Mouse (Mus musculus) spleen, adult 2 months (tissue): Measurements from ENCODE around the gene Cped1.

Experiments used
- CTCF ChIP-seq: fragments of 200-500 bp; IDR thresholded peaks from 2 replicates; pipeline ENCODE4 v1.5.1; 2011; ENCODE audit warnings: mild to moderate bottlenecking, inconsistent platforms; ENCODE audit not compliant: insufficient read depth, insufficient read length, insufficient replicate concordance; ENCODE audit errors: extremely low read depth
- POLR2A ChIP-seq: fragments of 200-500 bp; IDR thresholded peaks from 2 replicates; pipeline ENCODE4 v1.6.1; 2011; ENCODE audit warnings: low read depth, low read length, inconsistent platforms

DNA sequence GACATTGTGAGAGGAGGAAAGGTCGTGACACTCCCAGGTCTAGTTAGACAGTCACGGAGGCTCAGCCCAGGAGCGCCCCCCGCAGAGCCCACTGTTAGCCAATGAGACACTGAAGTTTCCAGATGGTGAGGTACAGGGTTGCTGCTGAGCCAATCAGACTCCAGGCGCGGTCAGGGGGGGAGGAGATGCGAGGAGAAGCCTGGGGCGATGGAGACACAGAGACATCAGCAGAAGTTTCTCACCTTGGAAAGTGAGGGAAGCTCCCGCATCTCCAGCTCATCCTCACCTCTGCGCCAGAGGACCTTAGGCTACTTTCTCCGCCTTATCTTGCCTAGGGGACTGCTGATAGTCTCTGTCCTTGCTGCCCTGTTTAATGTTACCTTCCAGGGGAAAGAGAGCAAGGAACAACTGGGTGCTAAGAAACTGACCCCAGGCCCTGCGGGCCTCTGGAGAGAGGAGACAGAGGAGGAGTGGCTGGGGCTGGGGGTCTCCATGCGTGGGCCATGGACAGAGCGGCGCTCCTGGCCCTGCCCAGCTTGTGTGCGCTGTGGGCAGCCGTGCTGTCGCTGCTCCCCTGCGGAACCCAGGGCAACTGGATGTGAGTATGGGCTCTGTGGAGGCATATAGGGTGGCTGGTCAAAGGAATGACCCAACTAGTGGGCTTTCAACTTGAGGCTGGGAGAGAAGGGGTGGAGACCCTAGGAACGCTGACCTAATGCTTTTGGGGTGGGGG, 302.5 kb downstream of the Cped1 start, which contains the start of gene Wnt16:
- TF ChIP-seq CTCF (no peak), POLR2A (no peak)
